Mouse (Mus musculus) left cerebral cortex, postnatal 36 days (tissue): ENCODE measurements around the gene Rorb. TPM values are rescaled to one million over a fixed set of nuclear protein-coding genes. Genes with fewer than 3 reads are reported as not detected.

ENCODE experiments used
- DNase-seq, 2 experiments: peaks; one replicate each; pipeline ENCODE4 v3.0.0; 2021 to 2022; ENCODE audit warnings: low spot score in 2 of 2, mixed read lengths in 1 of 2
- intact Hi-C: fragments of 180-260 bp; cut with DNase I; formaldehyde crosslinking; loops from one replicate; pipeline ENCODE4 v1.15.1; 2025
- total RNA-seq, 2 experiments: library from RNA; stranded (reverse); gene quantifications; 2 replicates each; pipeline ENCODE4 v1.2.3; 2021

Gene Rorb
- total RNA-seq, 2 experiments from 2014 or later = 56.8 to 57.0 TPM

DNA sequence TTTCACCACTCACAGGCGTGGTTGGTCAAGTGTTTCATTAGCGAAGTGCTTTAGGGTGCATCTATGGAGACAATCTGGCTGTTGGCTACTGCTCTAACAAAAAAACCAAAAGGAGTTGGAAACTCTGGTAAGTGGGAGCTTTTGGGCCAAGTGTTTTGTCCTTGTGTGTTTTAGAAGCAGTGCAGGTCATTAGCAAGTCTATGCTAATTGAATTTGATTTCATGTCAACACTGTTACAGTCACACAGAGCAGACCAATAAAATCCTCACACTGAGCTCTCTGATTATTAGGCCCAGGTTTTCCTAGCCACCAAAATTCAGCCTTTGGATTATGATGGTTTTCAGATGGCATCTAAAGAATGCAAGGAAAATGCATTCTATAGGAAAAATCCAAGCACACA lies 70.2 kb downstream of the Rorb start:
- no peak for DNase-seq

DNA sequence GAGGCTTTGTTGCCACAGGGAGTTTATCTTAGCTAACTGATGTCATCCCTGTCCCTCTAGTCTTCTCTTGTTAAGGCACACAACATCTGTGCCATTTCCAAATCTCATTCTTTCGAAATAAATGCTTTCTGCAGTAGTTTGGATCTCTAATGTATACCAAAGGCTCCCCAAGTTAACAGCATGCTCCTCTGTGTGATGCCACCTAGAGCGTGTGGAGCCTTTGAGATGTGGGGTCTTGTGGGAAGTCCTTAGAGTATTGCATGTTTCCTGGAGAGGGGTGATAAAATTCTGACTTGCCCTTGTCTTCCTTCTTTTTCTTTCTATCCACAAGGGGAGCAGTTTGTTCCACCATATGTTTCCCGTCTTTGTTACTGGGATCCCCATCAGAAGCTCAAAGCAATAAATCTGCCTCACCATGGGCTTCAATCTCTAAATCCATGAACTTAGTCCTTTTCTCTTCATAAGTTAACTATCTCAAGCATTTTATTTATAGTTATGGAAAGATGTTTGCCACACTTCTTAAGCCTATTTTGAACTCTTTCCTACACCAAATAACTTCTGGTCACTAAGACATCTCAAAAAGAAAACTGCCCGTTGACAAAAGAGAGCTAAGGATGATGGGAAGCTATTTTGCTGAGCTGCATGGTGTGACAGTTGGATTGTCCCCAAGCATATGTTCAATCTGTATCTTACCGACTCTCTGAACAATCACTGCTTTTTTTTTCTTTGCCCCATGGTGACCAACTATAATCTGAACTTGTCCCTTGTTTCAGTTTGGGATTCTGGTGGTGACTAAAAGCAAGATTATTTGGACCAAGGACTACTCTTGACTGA lies 76.3 kb downstream of the Rorb start:
- intact Hi-C loops = no loop called here
- DNase-seq = no peak

More for the DNA sequence above, 70.2 kb downstream of the Rorb start:
- intact Hi-C loops = loop anchor here (5.0 to 10.0 kb wide), 2 partner anchors 166 to 1302 kb away; no protein-coding TSS in a partner anchor

DNA sequence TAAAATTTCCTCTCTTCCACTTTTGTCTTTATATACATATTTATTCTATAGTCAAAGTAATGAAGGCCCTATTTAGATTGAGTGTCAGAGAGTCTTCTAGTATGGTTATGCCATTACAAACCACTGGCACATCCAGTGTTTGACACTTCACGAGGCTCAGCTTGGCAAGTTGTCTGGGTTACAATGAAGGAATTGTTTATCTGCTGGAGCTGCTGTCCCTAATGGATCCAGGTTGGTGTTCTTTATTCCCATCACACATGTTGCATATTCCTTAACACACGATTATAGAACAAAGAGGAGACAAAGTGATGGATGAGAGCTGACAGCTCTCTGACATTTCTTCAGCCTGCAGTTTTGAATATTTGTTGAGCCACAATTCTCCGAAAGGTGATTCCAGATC lies 77.0 kb downstream of the Rorb start:
- intact Hi-C loops = no loop called here
- no peak for DNase-seq

DNA sequence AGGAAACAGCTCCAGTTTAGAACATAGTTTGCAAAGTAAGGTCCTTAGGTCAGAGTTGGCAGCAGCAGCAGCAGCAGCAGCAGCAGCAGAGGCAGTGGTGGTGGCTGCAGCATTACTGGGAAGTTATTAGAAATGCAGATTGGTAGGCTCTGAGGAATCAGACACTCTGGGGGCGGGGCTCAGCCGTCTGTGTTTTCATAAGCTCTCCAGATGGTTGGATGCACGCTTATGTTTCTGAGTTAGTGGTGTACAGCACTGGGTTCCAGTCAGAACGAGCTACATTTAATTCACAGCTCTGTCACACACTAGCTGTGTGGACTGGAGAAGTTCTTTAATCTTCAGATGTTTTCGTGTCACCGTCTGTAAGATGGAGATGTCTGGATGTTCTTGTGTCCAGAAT lies 105.9 kb downstream of the Rorb start:
- intact Hi-C loops = no loop called here
- peak; percentile 36 to 57 for DNase-seq

DNA sequence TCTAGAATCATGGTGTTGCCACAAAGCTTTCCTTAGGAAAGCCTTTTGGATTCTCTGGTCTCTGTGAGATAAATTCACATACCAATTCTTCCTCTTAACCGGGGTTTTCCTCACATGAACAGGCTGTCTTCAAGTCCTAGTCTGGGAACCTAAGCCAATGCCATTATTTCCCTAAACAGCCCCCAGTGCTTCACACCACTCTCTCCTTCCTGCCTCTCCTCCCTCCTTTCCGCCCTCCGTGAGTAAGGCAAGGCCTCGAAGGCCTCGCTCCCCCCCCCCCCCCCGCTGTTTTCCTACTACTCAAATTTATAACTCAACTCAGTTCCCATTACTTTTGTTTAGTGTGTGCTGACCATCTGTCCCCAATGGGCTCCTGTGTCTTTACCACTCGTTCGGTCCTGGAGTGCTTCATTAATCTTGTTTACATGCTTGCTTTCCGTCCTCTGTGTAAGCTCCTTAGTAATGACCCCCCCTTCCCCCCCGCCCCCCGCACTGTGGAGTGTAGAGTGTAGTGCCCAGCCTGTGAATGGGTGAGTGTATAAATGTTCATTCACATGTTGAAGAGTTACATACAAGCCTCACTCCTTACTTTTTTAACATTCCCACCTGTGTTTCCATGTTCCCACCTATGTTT lies 106.9 kb downstream of the Rorb start:
- DNase-seq = no peak
- intact Hi-C loops = no loop called here

DNA sequence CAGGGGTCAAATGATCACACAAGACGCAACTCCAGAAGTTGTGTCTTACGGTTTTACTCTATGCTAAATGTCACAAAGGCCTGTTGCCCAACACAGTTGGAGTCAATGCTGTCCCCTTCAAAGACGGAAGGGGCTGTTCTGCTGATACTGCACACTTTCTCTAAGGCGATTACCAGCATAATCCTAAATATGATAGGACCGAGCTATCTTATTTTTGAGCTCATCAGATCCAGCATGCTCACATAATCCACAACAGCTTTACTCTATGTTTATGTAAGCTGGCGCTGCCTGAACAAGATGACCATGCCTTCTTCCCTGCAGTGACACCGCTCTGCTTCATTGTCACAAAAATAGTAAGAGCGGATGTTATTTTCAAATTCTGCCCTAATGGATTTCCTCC lies 112.0 kb downstream of the Rorb start:
- intact Hi-C loops = no loop called here
- DNase-seq = no peak

DNA sequence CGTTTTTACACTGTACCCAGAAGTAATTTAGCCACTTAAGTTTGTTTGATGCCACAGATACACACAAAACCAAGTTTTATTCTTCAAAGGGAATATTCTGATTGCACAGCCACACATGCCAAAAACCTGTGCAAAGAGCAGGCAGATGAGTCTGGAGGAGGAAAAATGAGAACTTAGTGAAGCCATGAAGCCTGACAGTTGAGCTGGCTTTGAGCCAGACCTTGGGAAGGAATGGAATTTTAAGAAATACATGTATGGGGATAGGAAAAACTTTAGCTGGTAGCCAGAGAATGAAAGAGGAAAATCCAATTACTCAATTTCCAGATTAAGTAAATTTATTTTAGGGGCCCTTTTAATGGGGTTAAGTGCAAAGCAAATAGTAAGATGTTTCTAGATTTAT lies 113.3 kb downstream of the Rorb start:
- intact Hi-C loops = no loop called here
- DNase-seq = no peak

DNA sequence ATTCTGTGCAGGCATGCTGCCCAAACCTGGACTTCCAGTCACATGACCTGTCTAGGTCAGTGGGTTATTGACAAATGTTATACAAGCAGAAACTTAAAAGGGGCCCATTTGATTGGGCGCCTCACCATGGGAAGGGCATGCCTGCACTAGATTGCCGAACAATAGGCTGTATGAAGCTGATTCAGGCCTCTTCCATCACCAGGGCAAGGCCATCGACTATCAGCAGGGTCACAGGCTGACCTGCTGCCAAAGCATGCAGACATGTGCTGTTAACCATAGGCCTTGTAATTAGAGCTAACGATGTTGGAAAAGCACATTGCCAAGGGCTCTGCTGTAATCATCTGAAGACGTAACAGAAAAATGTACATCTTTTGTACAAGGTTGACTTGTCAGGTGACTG lies 131.0 kb downstream of the Rorb start:
- no peak for DNase-seq
- intact Hi-C loops = no loop called here

DNA sequence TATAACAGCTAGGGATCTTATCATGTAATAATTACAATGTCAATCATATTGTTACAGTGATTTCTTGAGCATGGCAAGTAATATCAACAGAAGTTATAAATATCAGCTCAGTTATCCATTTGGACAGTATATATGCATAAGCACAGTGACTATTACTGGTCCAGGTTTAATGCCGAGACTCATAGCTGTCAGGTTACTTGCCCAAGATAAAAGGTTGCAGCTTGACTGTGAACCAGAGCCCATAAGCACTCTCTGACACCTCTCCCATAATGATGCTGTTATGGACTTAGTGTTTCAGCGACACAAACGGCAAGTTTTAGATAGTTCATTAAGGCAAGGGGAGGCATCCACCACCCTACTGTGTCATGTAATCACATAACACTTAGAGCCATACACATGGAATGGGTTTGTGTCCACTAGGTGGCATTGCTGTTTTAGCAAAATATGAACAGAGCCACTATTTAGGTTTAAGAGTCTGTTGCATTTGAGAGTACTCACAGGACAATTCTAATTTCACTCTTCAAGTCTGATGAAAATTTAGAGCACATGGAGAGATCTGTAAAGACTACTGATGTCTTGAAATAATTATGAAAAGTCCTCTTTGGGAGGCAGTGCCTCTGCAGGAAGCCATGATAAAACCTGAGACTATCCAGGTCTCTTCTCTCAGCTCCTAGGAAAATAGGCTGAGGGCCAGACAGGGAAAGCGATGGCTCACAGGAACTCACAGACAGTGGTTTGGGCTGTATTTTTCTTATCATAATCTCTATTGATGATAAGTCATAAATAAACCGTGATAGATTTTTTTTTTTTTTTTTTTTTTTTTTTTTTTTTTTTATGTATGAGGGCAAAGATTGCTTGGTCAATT lies 136.0 kb downstream of the Rorb start:
- intact Hi-C loops = loop anchor here (2.0 kb wide), 1 partner anchor 1370 kb away; no protein-coding TSS in a partner anchor
- DNase-seq = no peak

DNA sequence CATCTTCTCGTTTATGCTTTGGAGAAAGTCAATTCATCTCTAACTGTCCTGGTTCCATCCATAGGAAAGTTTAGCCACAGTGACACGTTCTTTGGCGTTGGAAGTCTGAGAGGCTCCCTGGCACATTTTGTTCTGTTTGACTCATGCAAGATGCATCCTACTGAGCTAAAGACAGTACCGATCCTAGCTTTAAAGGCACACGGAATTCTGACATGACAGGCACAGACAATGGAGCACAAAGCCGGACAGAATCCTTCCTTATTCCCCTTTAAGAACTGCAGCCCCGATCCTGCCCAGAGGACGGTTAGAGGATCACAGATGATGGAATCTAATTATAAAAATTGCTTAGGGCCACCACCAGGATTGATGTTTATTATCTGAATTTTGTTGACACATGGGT lies 141.6 kb downstream of the Rorb start:
- DNase-seq = no peak
- intact Hi-C loops = no loop called here

DNA sequence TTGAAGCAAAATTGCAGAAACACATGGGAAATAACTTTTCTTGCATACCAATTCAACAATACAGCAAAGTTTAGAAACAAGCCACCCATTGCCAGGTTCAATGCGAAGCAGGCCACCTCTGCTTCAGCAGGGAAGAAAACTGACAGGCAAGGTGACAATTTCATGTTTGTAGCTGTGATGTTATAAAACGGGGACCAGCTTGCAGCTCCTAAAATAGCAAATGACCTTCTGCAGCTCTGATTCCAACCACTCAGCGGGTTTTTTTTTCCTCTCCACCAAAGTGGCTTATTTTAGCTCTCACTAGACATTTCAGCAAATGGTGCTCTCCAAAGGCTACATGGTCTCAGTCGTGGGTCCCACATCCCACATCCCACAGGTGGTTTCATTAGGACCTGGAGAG lies 143.7 kb downstream of the Rorb start:
- DNase-seq = no peak
- intact Hi-C loops = no loop called here

DNA sequence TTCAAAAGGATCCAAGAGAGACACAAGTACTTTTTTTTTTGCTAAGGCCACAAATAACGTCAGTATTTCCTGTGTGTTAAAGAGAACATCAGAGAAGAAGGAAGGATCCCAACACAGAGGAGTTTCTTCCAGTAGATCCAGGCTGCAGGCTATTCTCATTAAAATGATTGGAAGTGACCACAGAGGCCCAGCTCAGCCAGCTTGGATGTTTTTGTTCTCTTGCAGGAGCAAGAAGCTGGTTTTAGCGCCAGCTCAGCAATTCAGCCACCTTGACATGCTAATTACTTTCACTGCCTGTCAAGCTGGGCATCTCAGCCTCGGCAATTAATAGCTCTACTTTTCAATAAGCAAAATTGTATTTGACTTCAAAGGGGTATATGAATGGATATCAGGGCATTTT lies 151.1 kb downstream of the Rorb start:
- intact Hi-C loops = no loop called here
- no peak for DNase-seq

DNA sequence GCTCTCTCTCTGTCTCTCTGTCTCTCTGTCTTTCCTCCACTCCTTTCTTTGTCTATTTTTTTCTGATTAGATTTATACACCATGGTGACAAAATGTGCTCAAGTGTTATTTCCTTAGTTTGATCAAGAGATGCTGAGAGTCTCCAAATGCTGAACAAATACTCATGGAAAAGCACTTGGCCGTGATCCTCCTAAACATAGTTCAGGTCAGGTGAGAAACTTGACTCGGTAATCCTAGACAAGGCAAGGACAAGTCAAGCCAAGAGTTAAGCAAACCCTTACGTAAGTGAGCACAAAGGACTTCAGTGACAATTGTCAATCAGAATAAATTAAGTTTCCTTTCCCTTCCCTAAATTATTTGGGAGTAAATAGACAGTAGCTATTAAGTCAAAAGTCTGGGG lies 158.2 kb downstream of the Rorb start:
- no peak for DNase-seq
- intact Hi-C loops = no loop called here

DNA sequence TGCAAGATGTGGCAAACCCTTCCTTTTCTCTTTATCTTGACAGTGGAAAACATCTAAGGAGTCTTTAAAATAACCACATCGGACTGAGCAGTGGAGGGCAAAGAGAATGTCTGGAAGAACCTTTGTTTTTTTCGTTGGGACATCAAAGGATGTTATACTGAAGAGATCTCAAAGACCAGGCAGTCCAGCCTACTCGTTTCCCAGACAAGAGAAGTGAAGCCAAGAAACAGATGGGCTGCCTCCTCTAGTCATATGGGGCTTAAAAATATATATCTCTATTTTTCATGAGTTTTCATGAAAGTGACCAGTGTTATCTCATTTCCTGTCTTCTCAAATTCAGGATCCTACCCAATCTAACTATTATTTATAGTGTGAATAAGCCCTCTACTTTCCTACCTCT lies 163.8 kb downstream of the Rorb start:
- no peak for DNase-seq

DNA sequence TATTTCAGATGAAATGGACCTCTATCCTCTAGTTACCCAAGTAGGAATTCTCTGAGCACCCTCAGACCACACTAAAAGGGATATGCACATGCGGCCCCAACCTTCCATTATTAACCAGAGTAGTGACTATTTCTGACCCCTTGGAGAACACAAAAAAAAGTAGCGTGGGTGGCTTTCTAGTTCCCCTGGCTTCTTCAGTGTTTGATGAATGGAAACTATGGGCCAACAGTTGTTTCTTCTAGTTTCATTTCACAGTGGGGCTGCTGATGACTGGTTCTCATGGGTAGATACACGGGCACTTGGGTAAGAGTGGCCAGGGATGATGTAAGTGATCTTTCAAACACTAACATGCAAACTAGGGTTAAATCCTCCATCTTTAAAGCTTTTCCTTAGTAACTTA lies 165.7 kb downstream of the Rorb start:
- intact Hi-C loops = no loop called here
- no peak for DNase-seq

More for the DNA sequence above, 163.8 kb downstream of the Rorb start:
- intact Hi-C loops = no loop called here

DNA sequence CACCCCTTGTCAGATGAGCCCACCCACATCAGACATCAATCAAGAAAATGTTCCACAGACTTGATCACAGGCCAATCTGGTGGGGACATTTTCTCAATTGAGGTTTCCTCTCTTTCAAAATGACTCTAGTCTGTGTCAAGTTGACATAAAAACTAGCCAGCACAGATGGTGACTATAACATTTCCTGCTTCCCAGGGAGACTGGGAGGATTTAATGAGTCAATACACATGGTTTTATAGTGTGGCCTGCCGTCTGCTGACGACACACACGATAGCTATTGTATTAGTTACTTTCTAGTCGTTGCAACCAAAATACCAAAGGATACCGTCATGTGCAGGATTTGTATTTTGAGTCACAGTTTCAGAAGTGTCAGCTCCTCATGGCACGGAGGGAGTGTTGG lies 169.6 kb downstream of the Rorb start:
- intact Hi-C loops = no loop called here
- no peak for DNase-seq

DNA sequence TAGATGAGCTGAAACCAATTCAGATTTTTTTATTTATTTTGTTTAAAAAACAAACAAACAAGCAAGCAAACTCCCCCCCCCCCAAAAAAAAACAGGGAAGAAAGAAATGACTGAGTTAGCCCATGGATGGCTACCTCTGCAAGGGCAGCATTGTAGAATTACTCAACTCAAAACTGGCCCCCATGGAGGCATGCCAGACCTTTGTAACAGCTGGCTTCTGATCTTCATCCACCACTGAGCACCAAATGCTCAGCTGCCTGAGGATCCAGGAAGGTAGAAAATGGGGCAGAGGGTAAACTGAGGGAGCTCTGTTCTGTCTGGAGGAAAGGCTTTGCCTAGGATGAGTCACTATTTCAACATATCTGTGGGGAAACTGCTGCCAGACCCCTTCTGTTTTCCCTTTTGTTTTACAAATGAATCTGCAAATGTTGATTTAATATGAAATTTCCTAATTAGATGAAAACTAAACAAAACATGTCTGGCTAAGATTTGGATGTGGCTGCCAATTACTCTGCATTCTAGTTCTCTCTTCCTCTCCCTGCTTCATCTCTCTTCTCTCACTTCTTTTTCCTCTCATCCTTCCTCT lies 199.1 kb downstream of the Rorb start:
- DNase-seq = no peak
- intact Hi-C loops = no loop called here

DNA sequence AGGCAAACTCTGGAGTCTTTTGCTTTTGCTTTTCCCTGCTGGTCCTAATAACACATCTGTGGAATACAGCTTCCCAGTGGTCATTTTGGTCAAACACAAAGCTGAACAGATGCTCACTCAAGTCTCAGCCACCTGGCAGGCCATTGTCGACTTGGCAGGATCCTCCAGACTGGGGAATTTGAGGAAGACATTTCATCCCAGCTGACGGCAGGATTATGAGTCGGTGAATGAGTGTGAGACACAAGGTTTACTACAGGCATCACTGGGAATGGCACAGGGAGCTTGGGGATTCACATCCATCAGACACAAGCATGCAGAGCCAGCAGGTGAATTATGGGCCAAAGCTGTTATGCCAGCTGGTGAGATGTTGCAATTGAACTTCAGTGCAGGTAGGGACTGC lies 201.4 kb downstream of the Rorb start:
- intact Hi-C loops = no loop called here
- DNase-seq = no peak

DNA sequence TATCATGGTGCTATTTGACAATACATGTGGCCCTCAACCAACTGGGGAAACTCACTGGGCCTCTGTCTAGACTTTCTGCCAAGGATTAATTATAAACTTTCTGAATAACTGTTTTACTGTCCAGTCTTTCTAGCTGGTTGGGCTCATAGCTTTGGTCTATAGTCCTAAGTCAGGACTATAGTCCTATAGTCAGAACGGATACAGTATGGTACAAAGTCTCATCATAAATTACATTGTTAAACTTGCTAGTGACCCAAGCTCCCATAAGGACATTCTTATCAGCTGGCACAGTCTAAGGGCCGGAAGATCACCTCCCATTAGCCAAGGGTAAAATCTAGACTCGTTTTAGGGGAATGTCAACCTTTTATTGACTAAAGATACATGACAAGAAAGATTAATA lies 205.5 kb downstream of the Rorb start:
- intact Hi-C loops = no loop called here
- DNase-seq = no peak

DNA sequence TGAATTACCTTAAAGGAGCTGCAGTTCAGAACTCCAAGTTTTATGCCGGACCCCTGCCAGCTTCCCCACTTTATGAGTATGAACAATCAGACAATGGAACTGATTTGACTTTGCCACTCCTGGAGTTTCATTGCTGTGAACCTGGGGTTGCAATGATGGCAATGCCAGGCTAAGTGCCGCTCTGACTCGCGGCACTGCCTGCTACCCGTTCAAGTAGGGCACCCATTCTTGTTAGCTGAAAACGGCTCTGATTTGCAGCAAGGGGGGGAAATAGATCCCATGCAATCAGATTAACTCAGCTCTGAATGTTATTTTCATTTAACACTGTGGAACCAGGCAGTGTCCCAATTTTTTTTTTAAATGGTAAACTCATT lies 208.3 kb downstream of the Rorb start:
- DNase-seq = no peak
- intact Hi-C loops = no loop called here
